Mouse (Mus musculus) lung, postnatal 0 days (tissue): ENCODE data around the gene Psmb3. TPM values are rescaled to one million over a fixed set of nuclear protein-coding genes. Genes with fewer than 3 reads are reported as not detected.

Experiments
- ATAC-seq: fragments of 200-750 bp; cut with Nextera tagmentation; 2 replicates; pipeline ENCODE4 v1.8.0; 2017; ENCODE audit warnings: moderate library complexity
- DNase-seq: peaks from one replicate; pipeline ENCODE4 v3.0.0-alpha.2; 2016; ENCODE audit warnings: low spot score
- H3K27ac ChIP-seq: fragments of 300-500 bp; sonication (generic); 2 replicates; pipeline ENCODE4 v1.5.1; 2014; ENCODE audit warnings: antibody characterized with exemption, mild to moderate bottlenecking, low read length, mixed read lengths
- H3K27me3 ChIP-seq: fragments of 300-500 bp; sonication (generic); replicated peaks from 2 replicates; pipeline ENCODE4 v1.6.1; 2014; ENCODE audit warnings: low read length, mixed read lengths; ENCODE audit not compliant: insufficient read depth
- H3K36me3 ChIP-seq: fragments of 300-500 bp; sonication (generic); 2 replicates; pipeline ENCODE4 v1.6.1; 2014; ENCODE audit warnings: low read length, mixed read lengths; ENCODE audit not compliant: insufficient read depth
- H3K4me1 ChIP-seq: fragments of 300-500 bp; sonication (generic); 2 replicates; pipeline ENCODE4 v1.6.1; 2014; ENCODE audit warnings: antibody characterized with exemption, low read depth, low read length, mixed read lengths; ENCODE audit not compliant: insufficient read depth
- H3K4me2 ChIP-seq: fragments of 300-500 bp; sonication (generic); replicated peaks from 2 replicates; pipeline ENCODE4 v1.6.1; 2014; ENCODE audit warnings: low read depth, mild to moderate bottlenecking, low read length, moderate library complexity, mixed read lengths
- H3K4me3 ChIP-seq: fragments of 300-500 bp; sonication (generic); 2 replicates; pipeline ENCODE4 v1.5.1; 2014; ENCODE audit warnings: low read depth, low read length
- H3K9ac ChIP-seq: fragments of 300-500 bp; sonication (generic); replicated peaks from 2 replicates; pipeline ENCODE4 v1.6.1; 2014; ENCODE audit warnings: low read depth, mild to moderate bottlenecking
- H3K9me3 ChIP-seq: fragments of 300-500 bp; sonication (generic); 2 replicates; pipeline ENCODE4 v1.6.1; 2016; ENCODE audit warnings: low read length, mixed read lengths
- CTCF ChIP-seq: IDR thresholded peaks from 2 replicates; pipeline ENCODE4 v1.5.1; 2016; ENCODE audit warnings: antibody characterized with exemption, mild to moderate bottlenecking
- EP300 ChIP-seq: IDR thresholded peaks from 2 replicates; pipeline ENCODE4 v1.6.1; 2016; ENCODE audit warnings: antibody characterized with exemption, mild to moderate bottlenecking, control low read depth
- WGBS: fragments of 180-500 bp; shearing (Covaris S2); extraction: QIAGEN DNeasy Blood & Tissue Kit; methylation state at CpG from one replicate; pipeline ENCODE4 v1.1.7; 2014; 5-methylcytosine and 5-hydroxymethylcytosine counted together
- polyA plus RNA-seq: library from polyadenylated mRNA; unstranded; fragments of >200 nt; fragmentation: Nextera tagmentation; extraction: Ambion mirVana; gene quantifications from 2 replicates; pipeline ENCODE4 v1.2.1, GENCODE M21; 2015

The Psmb3 gene
- polyA plus RNA-seq, 1 experiment from 2014 or later = 419 TPM

GRCm38 (mm10) chr11:97686322-97686908 is 16.8 kb upstream of the Psmb3 start:
- Histone ChIP-seq H3K27me3 (no peaks in the 10 kb centered on the region), H3K4me1 (peaks cover 15% of the 10 kb centered on the region; the same call in 1 of the 2 replicates), H3K27ac (0 out of 2 replicates have a peak overlapping the region, but pooled peaks have one; percentile 32), H3K4me2 (peak overlapping the region; percentile 52), H3K4me3 (peak overlapping the region; percentile 12; the same call in 1 of the 2 replicates), H3K9me3 (no peaks in the 10 kb centered on the region), H3K9ac (no peak overlapping the region), H3K36me3 (peaks cover 10% of the 10 kb centered on the region; the same call in 1 of the 2 replicates)
- 53% methylated on average over 11 of the region's 11 CpGs for WGBS
- ATAC-seq (no peak), DNase-seq (no peak)
- TF ChIP-seq EP300 = no peak
- TF ChIP-seq CTCF = no peak

- H3K4me2 ChIP-seq = no peak overlapping the region
- no peak for TF ChIP-seq CTCF
- no peak for TF ChIP-seq EP300
Measured at GRCm38 (mm10) chr11:97687061-97687460, 16.1 kb upstream of the Psmb3 start.

GRCm38 (mm10) chr11:97689861-97690260 is 13.3 kb upstream of the Psmb3 start:
- WGBS = 21% methylated on average over 10 of the region's 10 CpGs
- TF ChIP-seq CTCF (peak; percentile 97), EP300 (no peak)
- no peak overlapping the region for H3K27ac ChIP-seq
- H3K36me3 ChIP-seq = peaks cover 10% of the 10 kb centered on the region; the same call in 1 of the 2 replicates
- H3K4me1 ChIP-seq = peaks cover 10% of the 10 kb centered on the region; the same call in 1 of the 2 replicates
- H3K9me3 ChIP-seq = no peaks in the 10 kb centered on the region
- H3K4me2 ChIP-seq = no peak overlapping the region
- H3K9ac ChIP-seq = no peak overlapping the region
- DNase-seq (peak; percentile 67), ATAC-seq (no peak)
- H3K27me3 ChIP-seq = no peaks in the 10 kb centered on the region
- H3K4me3 ChIP-seq = no peak overlapping the region

More at GRCm38 (mm10) chr11:97687061-97687460, 16.1 kb upstream of the Psmb3 start:
- 82% methylated on average over 3 of the region's 3 CpGs for WGBS
- Histone ChIP-seq H3K9ac (no peak overlapping the region), H3K9me3 (no peaks in the 10 kb centered on the region), H3K27me3 (no peaks in the 10 kb centered on the region), H3K27ac (peak overlapping the region; percentile 32; the same call in 1 of the 2 replicates), H3K36me3 (peaks cover 10% of the 10 kb centered on the region; the same call in 1 of the 2 replicates), H3K4me3 (no peak overlapping the region), H3K4me1 (peaks cover 12% of the 10 kb centered on the region; the same call in 1 of the 2 replicates)
- ATAC-seq (no peak), DNase-seq (no peak)

GRCm38 (mm10) chr11:97694435-97694834 is 8.8 kb upstream of the Psmb3 start:
- H3K9ac ChIP-seq = no peak overlapping the region
- H3K36me3 ChIP-seq = peaks cover 10% of the 10 kb centered on the region; the same call in 1 of the 2 replicates
- no peak for ATAC-seq
- no peaks in the 10 kb centered on the region for H3K9me3 ChIP-seq
- no peak overlapping the region; the same call in 1 of the 2 replicates for H3K4me2 ChIP-seq
- no peaks in the 10 kb centered on the region for H3K27me3 ChIP-seq
- no peak overlapping the region; the same call in 1 of the 2 replicates for H3K27ac ChIP-seq
- TF ChIP-seq EP300 (no peak), CTCF (no peak)
- H3K4me3 ChIP-seq = no peak overlapping the region
- DNase-seq = no peak
- H3K4me1 ChIP-seq = peaks cover 23% of the 10 kb centered on the region; the same call in 1 of the 2 replicates
- WGBS = 71% methylated on average over 4 of the region's 4 CpGs

GRCm38 (mm10) chr11:97694921-97695711 is 8.1 kb upstream of the Psmb3 start:
- 44% methylated on average over 17 of the region's 17 CpGs for WGBS
- peak; percentile 28; the same call in 1 of the 2 replicates for TF ChIP-seq EP300
- no peak; the same call in 1 of the 2 replicates for TF ChIP-seq CTCF
- DNase-seq = peak; percentile 86

More at GRCm38 (mm10) chr11:97694921-97695711, 8.1 kb upstream of the Psmb3 start:
- Histone ChIP-seq H3K27ac (0 out of 2 replicates have a peak overlapping the region, but pooled peaks have one; percentile 32), H3K9me3 (no peaks in the 10 kb centered on the region), H3K9ac (no peak overlapping the region), H3K4me3 (no peak overlapping the region), H3K4me2 (peak overlapping the region; percentile 3; the same call in 1 of the 2 replicates), H3K27me3 (no peaks in the 10 kb centered on the region), H3K4me1 (peaks cover 23% of the 10 kb centered on the region; the same call in 1 of the 2 replicates), H3K36me3 (peaks cover 8% of the 10 kb centered on the region; the same call in 1 of the 2 replicates)
- ATAC-seq = peak; percentile 52
